1 mouse cellular context compared by ENCODE assay signal in genomic region chr9:70277529-70277982, GRCm38 (mm10).
TF ChIP-seq lines count a peak whose summit lies in the region.

No protein-coding gene starts in this region.

TF ChIP-seq in CH12.LX, 34 proteins besides CTCF, POLR2A, EP300 and RAD21 (continued from another document):
- TF ChIP-seq USF2 (conservative IDR thresholded peaks at IDR 0.05; ENCODE audit: low read depth, low read length) (no peak), IRF4 (IDR thresholded peaks at IDR 0.05; ENCODE audit: low read depth, low read length) (peak; percentile 67; the same call in 1 of the 2 replicates), RCOR1 (conservative IDR thresholded peaks at IDR 0.05; ENCODE audit: low read depth, low read length) (peak; percentile 70; the same call in 1 of the 2 replicates), CHD2 (IDR thresholded peaks at IDR 0.05; ENCODE audit: low read length) (peak; percentile 32; the same call in 1 of the 2 replicates), MAZ (IDR thresholded peaks at IDR 0.05; ENCODE audit: low read depth, low read length) (no peak), NELFE (IDR thresholded peaks at IDR 0.05; ENCODE audit: low read depth, low read length) (peak; percentile 67), ETS1 (conservative IDR thresholded peaks at IDR 0.05; ENCODE audit: low read depth, low read length) (0 out of 2 replicates have a peak, but pooled peaks have one; percentile 31), MEF2A (IDR thresholded peaks at IDR 0.05; ENCODE audit: borderline replicate concordance, low read depth, low read length) (peak; percentile 50), CHD1 (IDR thresholded peaks at IDR 0.05; ENCODE audit: low read depth, low read length) (no peak), HCFC1 (IDR thresholded peaks at IDR 0.05; ENCODE audit: low read depth, low read length) (peak; percentile 26; the same call in 1 of the 2 replicates), MAFK (IDR thresholded peaks at IDR 0.05; ENCODE audit: insufficient replicate concordance, low read length) (no peak), E2F4 (IDR thresholded peaks at IDR 0.05; ENCODE audit: insufficient replicate concordance, low read depth, low read length) (no peak), GABPA (IDR thresholded peaks at IDR 0.05; ENCODE audit: insufficient replicate concordance, low read depth, low read length) (no peak), SIN3A (IDR thresholded peaks at IDR 0.05; ENCODE audit: low read length) (peak; percentile 65), MXI1 (IDR thresholded peaks at IDR 0.05; ENCODE audit: low read depth, low read length) (peak; percentile 57; the same call in 1 of the 2 replicates), UBTF (IDR thresholded peaks at IDR 0.05; ENCODE audit: low read depth, low read length) (0 out of 2 replicates have a peak, but pooled peaks have one; percentile 46), MYC (IDR thresholded peaks at IDR 0.05; ENCODE audit: low read depth, low read length) (0 out of 2 replicates have a peak, but pooled peaks have one; percentile 35), ZC3H11A (IDR thresholded peaks at IDR 0.05; ENCODE audit: low read depth, low read length) (no peak), POLR2AphosphoS2 (IDR thresholded peaks at IDR 0.05; ENCODE audit: low read depth, low read length) (no peak), ZMIZ1 (IDR thresholded peaks at IDR 0.05; ENCODE audit: low read depth, low read length) (no peak), MAX (IDR thresholded peaks at IDR 0.05; ENCODE audit: low read length) (peak; percentile 40; the same call in 1 of the 2 replicates), NRF1 (IDR thresholded peaks at IDR 0.05; ENCODE audit: low read depth, low read length) (peak; percentile 9; the same call in 1 of the 2 replicates), JUND (conservative IDR thresholded peaks at IDR 0.05; ENCODE audit: low read depth, low read length) (no peak), TBP (conservative IDR thresholded peaks at IDR 0.05; ENCODE audit: low read depth, low read length) (peak; percentile 65; the same call in 1 of the 2 replicates)
